Mouse (Mus musculus) neural tube, embryonic 11.5 days (tissue): ENCODE data around the gene Gng13. TPM values are rescaled to one million over a fixed set of nuclear protein-coding genes. Genes with fewer than 3 reads are reported as not detected.

ENCODE experiments used
- ATAC-seq: fragments of 200-750 bp; cut with Nextera tagmentation; 2 replicates; pipeline ENCODE4 v1.8.0; 2017; ENCODE audit warnings: moderate number of reproducible peaks, mild to moderate bottlenecking, moderate TSS enrichment, moderate library complexity; ENCODE audit not compliant: insufficient read depth, low FRiP score, low TSS enrichment
- DNase-seq: peaks from one replicate; pipeline ENCODE4 v3.0.0-alpha.2; 2015; ENCODE audit warnings: low spot score
- H3K27ac ChIP-seq: fragments of 300-500 bp; sonication (generic); 2 replicates; pipeline ENCODE4 v1.5.1; 2014; ENCODE audit warnings: low read depth, mild to moderate bottlenecking, low read length
- H3K27me3 ChIP-seq: fragments of 300-500 bp; sonication (generic); 2 replicates; pipeline ENCODE4 v1.6.1; 2014; ENCODE audit warnings: mild to moderate bottlenecking, low read length, mixed read lengths; ENCODE audit not compliant: control insufficient read depth, insufficient read depth
- H3K36me3 ChIP-seq: fragments of 300-500 bp; sonication (generic); 2 replicates; pipeline ENCODE4 v1.6.1; 2014; ENCODE audit warnings: mild to moderate bottlenecking, low read length, moderate library complexity, mixed read lengths; ENCODE audit not compliant: control insufficient read depth, insufficient read depth
- H3K4me1 ChIP-seq: fragments of 300-500 bp; sonication (generic); 2 replicates; pipeline ENCODE4 v1.6.1; 2014; ENCODE audit warnings: low read length, mixed read lengths; ENCODE audit not compliant: control insufficient read depth, insufficient read depth
- H3K4me2 ChIP-seq: fragments of 300-500 bp; sonication (generic); 2 replicates; pipeline ENCODE4 v1.6.1; 2014; ENCODE audit warnings: low read depth, mild to moderate bottlenecking, moderate library complexity
- H3K4me3 ChIP-seq: fragments of 300-500 bp; sonication (generic); 2 replicates; pipeline ENCODE4 v1.5.1; 2014; ENCODE audit warnings: low read depth, low read length
- H3K9ac ChIP-seq: fragments of 300-500 bp; sonication (generic); 2 replicates; pipeline ENCODE4 v1.6.1; 2014; ENCODE audit warnings: mild to moderate bottlenecking, low read length
- H3K9me3 ChIP-seq: fragments of 300-500 bp; sonication (generic); 2 replicates; pipeline ENCODE4 v1.6.1; 2016; ENCODE audit warnings: low read length; ENCODE audit not compliant: control insufficient read depth
- WGBS: fragments of 180-500 bp; shearing (Covaris S2); extraction: QIAGEN DNeasy Blood & Tissue Kit; methylation state at CpG from one replicate; pipeline ENCODE4 v1.1.7; 2014; 5-methylcytosine and 5-hydroxymethylcytosine counted together
- polyA plus RNA-seq: library from polyadenylated mRNA; unstranded; fragments of >200 nt; fragmentation: Nextera tagmentation; extraction: Ambion mirVana; gene quantifications from 2 replicates; pipeline ENCODE4 v1.2.1, GENCODE M21; 2014

Gene Gng13
- polyA plus RNA-seq: 2.8 and 3.3 TPM in 2 replicates

DNA sequence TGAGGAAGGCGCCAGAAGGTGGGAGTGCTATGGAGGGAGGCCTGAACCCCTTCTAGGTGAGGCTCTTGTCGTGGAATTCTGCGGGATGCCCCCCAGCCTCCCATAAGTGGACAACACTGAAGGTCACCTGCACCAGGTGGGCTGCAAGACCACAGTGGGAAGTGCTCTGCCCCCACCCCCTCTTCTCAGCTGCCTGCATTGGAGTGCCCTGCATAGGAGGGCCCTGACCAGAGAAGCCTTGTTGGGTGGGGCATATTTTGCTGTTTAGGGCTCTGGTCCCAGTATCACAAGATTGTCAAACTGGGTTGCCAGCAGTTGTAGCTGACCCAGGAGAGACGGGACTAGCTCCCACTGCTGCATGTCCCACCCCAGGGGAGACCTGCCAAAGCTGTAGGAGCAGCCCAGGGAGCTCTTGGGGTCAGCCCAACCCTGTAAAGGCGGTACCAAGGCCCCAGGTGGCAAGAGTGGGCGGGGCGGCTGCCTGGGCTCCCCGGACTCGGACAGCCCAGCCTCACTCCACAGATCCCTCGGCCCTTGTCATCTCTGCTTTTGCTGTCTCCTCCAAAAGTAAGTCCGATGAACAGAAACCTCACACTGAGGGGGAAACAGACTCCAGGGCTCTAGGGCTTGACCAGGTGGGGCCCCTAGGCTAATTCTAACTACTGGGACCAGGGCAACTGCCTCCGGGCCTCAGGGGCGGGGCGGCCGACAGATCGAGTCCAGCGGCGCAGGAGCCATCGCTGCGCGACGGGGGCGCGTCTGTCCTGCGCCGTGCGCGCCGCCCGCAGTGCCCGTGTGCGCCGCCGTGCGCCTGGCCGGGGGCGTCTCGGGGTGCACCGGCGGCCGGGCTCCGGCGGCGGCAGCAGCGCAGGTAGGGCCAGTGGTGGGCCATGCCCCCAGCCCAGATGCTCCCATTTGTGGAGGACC lies at the start of gene Gng13:
Gene Gng13, plus strand, starts transcription at position 461 of the 927 bp plus-strand sequence.
- peak within 1 kb of the TSS; percentile 69 for H3K4me2 ChIP-seq
- DNase-seq (no peak), ATAC-seq (no peak)
- no peak within 1 kb of the TSS for H3K27ac ChIP-seq
- peak within 1 kb of the TSS; percentile 45 for H3K9ac ChIP-seq
- H3K36me3 ChIP-seq: peaks cover 4% of the 10 kb centered on the region; the same call in 1 of the 2 replicates
- no peaks in the 10 kb centered on the region for H3K9me3 ChIP-seq
- peaks cover 10% of the 10 kb centered on the region for H3K4me1 ChIP-seq
- WGBS: under 1% methylated on average over 45 of the region's 45 CpGs
- peak within 1 kb of the TSS; percentile 29 for H3K4me3 ChIP-seq
- H3K27me3 ChIP-seq: peaks cover 19% of the 10 kb centered on the region

DNA sequence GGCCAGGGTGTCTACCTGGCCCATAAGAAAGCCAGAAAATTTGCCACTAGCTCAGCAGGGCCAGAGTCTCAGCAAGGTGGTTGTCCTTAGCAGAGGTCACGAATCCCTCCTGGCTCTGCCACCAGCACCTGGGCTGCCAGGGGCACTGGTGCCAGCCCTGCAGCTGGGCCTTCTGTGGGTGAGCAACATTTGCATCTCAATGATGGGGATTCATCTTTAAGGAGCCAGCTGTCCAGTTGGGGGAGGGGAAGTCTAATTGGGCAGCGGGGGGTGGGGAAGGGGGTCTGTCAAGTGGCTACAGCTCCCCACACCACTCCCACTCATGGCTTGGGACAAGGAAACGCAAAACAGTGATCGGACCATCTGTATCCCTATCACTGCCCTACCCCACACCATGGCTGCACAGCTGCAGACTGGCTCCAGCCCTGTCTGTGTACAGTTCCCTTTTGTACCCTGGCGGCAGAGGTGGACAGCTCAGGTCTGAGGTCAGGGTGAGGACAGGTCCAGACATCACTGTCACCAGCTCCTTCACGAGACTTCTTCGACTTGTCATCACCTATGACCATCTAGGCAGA lies 48.4 kb upstream of the Gng13 start:
- ATAC-seq (peak; percentile 50), DNase-seq (no peak)
- WGBS: 79% methylated on average over 7 of the region's 7 CpGs
- Histone ChIP-seq H3K4me3 (no peak overlapping the region), H3K4me1 (peaks cover 6% of the 10 kb centered on the region), H3K27ac (no peak overlapping the region), H3K27me3 (no peaks in the 10 kb centered on the region), H3K9ac (no peak overlapping the region), H3K36me3 (no peaks in the 10 kb centered on the region), H3K4me2 (no peak overlapping the region), H3K9me3 (no peaks in the 10 kb centered on the region)

DNA sequence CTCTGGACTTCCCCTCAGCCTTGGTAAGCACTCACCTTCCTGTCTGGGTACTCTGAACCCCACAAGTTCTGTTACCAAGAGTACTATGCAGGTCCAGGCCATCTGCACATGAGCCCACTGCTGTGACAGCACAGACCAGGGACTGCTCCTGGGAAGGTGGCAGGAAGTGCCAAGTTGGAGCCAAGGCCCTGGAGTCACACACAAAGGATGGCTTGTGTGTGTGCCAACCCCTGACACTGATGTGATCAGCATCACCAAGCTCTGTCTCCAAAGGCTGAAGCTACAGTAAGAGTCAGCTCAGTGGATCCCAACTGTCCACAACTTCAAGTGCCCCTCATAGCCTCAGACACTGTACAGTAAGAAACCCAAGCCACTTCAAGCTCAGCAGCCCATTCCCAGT lies 44.0 kb upstream of the Gng13 start:
- no peak overlapping the region for H3K4me2 ChIP-seq
- H3K36me3 ChIP-seq: no peaks in the 10 kb centered on the region
- no peak overlapping the region for H3K4me3 ChIP-seq
- H3K4me1 ChIP-seq: peaks cover 6% of the 10 kb centered on the region
- DNase-seq (no peak), ATAC-seq (no peak)
- H3K9ac ChIP-seq: no peak overlapping the region
- H3K27me3 ChIP-seq: no peaks in the 10 kb centered on the region
- no peaks in the 10 kb centered on the region for H3K9me3 ChIP-seq
- no peak overlapping the region for H3K27ac ChIP-seq

DNA sequence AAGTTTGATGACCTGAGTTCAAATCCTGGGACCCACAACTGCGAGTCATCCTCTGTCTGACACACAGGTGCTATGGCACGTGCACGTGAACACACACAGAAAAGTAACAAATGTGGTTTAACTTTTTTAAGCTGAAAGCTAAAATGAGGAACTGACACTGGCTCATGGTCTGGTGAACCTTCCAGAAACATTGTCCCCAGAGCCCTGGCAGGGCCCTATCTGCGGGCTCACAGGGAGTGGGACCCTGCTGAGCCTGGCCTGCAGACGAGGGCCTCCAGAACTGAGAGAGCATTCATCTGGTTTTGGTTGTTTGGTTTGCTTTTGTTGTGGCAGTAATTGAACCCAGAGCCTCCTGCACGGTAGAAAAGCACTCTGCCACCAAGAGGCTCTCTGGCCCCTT lies 39.0 kb upstream of the Gng13 start:
- Histone ChIP-seq H3K27ac (no peak overlapping the region), H3K36me3 (no peaks in the 10 kb centered on the region), H3K4me2 (no peak overlapping the region), H3K27me3 (no peaks in the 10 kb centered on the region), H3K9ac (no peak overlapping the region), H3K4me3 (no peak overlapping the region), H3K4me1 (peaks cover 6% of the 10 kb centered on the region; the same call in 1 of the 2 replicates), H3K9me3 (no peaks in the 10 kb centered on the region)
- DNase-seq (no peak), ATAC-seq (no peak)
- WGBS: 53% methylated on average over 6 of the region's 6 CpGs

DNA sequence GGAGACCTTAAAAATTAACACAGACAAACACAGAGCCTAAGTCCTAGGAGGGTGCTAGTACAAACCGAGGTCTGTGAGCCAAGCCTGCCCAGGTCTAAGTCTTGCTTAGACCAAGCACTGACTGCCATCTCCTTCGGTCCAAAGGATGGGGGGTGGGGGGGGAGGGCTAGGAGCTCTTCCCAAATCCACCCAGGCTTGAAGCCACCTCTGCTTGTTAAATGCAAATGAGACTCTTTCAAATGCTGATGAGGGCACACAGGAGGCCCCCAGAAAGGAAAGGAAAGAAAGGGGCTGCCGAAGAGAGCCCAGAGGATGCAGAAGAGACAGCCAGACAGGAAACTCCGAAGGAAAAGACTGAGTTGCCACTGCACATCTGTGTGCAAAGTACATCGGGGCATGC lies 37.2 kb upstream of the Gng13 start:
- 2% methylated on average over 5 of the region's 5 CpGs for WGBS
- Histone ChIP-seq H3K4me3 (no peak overlapping the region), H3K27me3 (no peaks in the 10 kb centered on the region), H3K4me1 (peaks cover 6% of the 10 kb centered on the region; the same call in 1 of the 2 replicates), H3K27ac (no peak overlapping the region), H3K4me2 (no peak overlapping the region), H3K9me3 (no peaks in the 10 kb centered on the region), H3K9ac (peak overlapping the region; percentile 1; the same call in 1 of the 2 replicates), H3K36me3 (no peaks in the 10 kb centered on the region)
- DNase-seq (no peak), ATAC-seq (no peak)

DNA sequence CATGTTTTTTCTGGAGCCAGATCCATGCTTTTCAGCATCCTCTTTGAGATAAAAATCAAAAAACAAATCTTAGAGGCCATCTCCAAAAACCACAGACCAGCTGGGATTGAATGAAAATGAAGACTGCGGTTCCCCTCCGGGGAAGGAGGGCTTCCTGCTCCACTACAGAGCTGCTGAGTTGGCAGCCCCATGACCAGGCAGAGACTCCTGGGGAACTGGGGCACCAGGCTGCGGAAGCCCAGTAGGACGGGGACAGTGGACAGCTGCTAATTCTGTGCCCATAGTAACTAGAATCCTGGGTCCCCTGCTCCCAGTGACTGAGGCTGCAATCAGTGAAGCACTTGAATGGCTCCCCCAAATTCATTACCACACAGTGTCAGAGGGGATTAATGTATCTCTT lies 35.3 kb upstream of the Gng13 start:
- Histone ChIP-seq H3K4me2 (no peak overlapping the region), H3K36me3 (no peaks in the 10 kb centered on the region), H3K27ac (no peak overlapping the region), H3K4me3 (no peak overlapping the region), H3K27me3 (no peaks in the 10 kb centered on the region), H3K9ac (no peak overlapping the region), H3K4me1 (peaks cover 6% of the 10 kb centered on the region; the same call in 1 of the 2 replicates), H3K9me3 (no peaks in the 10 kb centered on the region)
- WGBS: 86% methylated on average over 4 of the region's 4 CpGs
- ATAC-seq (no peak), DNase-seq (no peak)

DNA sequence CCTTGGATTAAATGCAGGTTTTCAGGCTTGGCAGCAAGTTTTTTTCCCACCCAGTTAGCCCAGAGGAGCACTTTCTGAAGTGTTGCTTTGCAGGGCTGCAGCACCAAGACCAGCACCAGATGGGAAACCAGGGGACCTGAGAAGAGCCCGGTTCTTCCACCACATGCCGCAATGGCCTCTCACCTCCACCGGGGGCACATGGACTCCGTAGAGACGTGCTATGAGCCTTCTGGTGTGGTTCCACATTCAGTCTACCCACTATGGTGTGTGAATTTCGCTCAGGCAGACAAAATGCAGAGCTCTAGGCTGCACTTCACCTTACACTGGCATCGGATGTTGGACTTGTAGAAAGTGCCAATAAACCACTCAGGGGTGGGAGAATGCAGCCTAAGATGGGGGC lies 30.6 kb upstream of the Gng13 start:
- ATAC-seq (no peak), DNase-seq (peak; percentile 56)
- Histone ChIP-seq H3K9ac (no peak overlapping the region), H3K36me3 (no peaks in the 10 kb centered on the region), H3K4me1 (no peaks in the 10 kb centered on the region), H3K9me3 (no peaks in the 10 kb centered on the region), H3K4me3 (no peak overlapping the region), H3K27ac (no peak overlapping the region), H3K4me2 (no peak overlapping the region), H3K27me3 (no peaks in the 10 kb centered on the region)
- 51% methylated on average over 7 of the region's 7 CpGs for WGBS

DNA sequence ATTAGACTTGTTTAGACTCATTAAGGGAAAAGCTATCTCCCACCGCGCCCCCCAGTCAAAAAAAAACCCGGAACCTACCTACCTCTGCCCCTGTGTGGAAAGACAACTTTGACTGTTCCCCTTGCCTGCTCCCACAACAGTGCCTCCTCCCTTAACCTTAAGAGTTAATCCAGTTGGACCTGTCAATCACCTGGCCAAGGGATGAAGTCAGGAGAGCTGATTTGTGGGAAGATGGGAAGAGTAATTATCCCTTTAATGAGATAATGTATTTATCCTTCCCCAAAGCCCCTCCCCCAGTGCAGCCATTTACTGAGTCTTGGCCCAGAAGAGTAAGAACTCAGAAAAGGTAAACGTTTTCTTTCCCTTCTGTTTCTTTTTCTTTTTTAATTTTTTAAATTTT lies 28.0 kb upstream of the Gng13 start:
- no peaks in the 10 kb centered on the region for H3K4me1 ChIP-seq
- H3K27ac ChIP-seq: no peak overlapping the region
- H3K9me3 ChIP-seq: no peaks in the 10 kb centered on the region
- ATAC-seq (no peak), DNase-seq (no peak)
- H3K9ac ChIP-seq: no peak overlapping the region
- no peaks in the 10 kb centered on the region for H3K36me3 ChIP-seq
- 86% methylated on average over 4 of the region's 4 CpGs for WGBS
- no peaks in the 10 kb centered on the region for H3K27me3 ChIP-seq
- no peak overlapping the region for H3K4me2 ChIP-seq
- H3K4me3 ChIP-seq: no peak overlapping the region

DNA sequence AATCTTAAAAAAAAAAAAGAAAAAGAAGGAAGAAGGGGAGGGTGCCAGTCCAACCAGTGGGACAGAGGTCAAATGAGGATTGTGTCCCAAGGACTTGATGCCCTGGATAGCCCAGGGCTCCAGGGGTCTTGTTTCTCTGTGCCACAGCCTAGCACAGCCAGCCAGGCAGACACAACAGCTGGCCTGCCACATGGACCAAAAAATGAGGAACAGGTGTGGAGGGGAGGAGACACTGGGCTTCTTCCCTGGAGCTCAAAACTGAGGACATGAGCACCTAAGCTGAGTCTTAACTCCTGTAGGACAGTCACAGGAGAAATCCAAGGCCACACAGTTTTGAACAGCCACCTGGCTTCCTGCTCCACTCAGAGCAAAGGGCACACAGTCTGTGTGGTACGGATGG lies 20.7 kb upstream of the Gng13 start:
- no peak overlapping the region for H3K4me2 ChIP-seq
- 39% methylated on average over 1 of the region's 1 CpGs for WGBS
- no peaks in the 10 kb centered on the region for H3K4me1 ChIP-seq
- ATAC-seq: no peak
- no peak overlapping the region for H3K27ac ChIP-seq
- H3K9ac ChIP-seq: no peak overlapping the region
- no peak overlapping the region for H3K4me3 ChIP-seq
- no peaks in the 10 kb centered on the region for H3K36me3 ChIP-seq
- no peaks in the 10 kb centered on the region for H3K27me3 ChIP-seq
- no peak for DNase-seq
- H3K9me3 ChIP-seq: no peaks in the 10 kb centered on the region
